Mouse (Mus musculus): ENCODE data around the gene Nxnl1.
A peak's percentile ranks its signal among the peaks of the same experiment; 100 is the strongest.

The Nxnl1 gene

GRCm38 (mm10) chr8:71515043-71515442 is 51.4 kb downstream of the Nxnl1 start:
- no peak for DNase-seq (ENCODE audit: low read depth)

DNA sequence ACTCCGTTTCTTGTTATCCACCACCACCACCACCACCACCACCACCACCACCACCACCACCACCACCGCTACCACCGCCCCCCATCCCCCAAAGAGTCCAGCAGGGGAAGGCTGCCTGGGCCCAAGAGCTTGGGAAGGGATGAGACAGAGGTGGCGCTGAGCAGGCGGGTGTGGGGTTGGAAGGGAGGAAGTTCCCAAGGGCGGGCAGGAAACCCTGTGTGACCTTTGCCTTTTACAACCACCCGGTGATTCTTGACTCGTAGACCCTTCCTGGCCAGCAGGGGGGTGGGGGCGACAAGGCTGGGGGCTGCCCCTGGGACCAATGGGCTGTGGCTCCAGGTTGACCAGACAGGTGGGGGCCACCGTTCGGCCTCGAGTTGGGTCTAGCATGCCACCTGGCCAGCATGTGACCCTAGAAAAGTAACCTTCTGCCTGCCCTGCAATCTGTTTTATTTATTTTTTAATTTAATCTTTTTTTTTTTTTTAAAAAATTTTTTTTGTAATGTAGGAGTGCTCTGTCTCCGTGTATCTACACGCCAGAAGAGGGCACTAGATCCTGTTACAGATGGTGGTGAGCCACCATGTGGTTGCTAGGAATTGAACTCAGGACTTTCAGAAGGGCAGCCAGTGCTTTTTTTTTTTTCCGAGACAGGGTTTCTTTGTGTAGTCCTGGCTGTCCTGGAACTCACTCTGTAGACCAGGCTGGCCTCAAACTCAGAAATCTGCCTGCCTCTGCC is 53.2 kb downstream of the Nxnl1 start:
- DNase-seq (ENCODE audit: low read depth), result no peak

DNA sequence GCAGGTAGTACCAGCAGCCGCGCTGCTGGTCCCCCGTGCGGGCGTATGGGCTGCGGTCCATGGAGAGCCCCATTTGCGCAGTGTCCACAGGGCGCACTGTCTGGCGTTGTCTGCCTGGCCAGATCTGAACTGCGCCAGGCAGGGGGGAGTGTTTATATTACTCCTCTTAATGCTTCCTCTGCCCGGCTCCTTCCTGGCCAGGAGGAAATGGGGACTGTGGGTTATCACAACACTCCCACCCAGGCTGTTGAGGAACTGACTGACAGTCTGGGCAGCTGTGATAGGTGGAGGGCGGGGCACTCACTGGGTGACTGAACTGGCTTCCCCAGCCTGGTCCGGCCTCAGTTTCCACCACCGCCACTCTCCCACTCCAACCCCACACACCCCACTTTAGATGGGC is 54.8 kb downstream of the Nxnl1 start, which contains the start of gene Plvap:
Gene Plvap (minus strand): TSS at position 109 of the 400 bp plus-strand sequence.
- DNase-seq (ENCODE audit: low read depth), result peak; percentile 52

All from c-Kit-positive CD71-negative TER-119-negative erythroid progenitor cells, embryonic 14.5 days (primary cell).